Mouse (Mus musculus): Measurements from ENCODE around the gene Dis3l2.

GRCm38 (mm10) chr1:87002545-87003168 lies 299.0 kb downstream of the Dis3l2 start:
- no peak for TF ChIP-seq POLR2A (IDR thresholded peaks at IDR 0.05; ENCODE audit: borderline replicate concordance, control insufficient read depth, low read depth, low read length)
- no peak for TF ChIP-seq CTCF (IDR thresholded peaks at IDR 0.05; ENCODE audit: control insufficient read depth, insufficient read depth, low read length)

All from bone marrow, adult 2 months (tissue).